Mouse (Mus musculus): ENCODE measurements around the gene Hs3st2. TPM values are rescaled to one million over a fixed set of nuclear protein-coding genes. Genes with fewer than 3 reads are reported as not detected.

The Hs3st2 gene
- polyA plus RNA-seq, 1 experiment from 2014 or later: 1.6 TPM

- ATAC-seq (ENCODE audit: insufficient read depth, low FRiP score): no peak
- no peak overlapping the region for H3K4me2 ChIP-seq (ENCODE audit: low read depth, low read length)
- no peaks in the 10 kb centered on the region; the same call in 1 of the 2 replicates for H3K4me1 ChIP-seq (ENCODE audit: control insufficient read depth, insufficient read depth, low read length)
Measured at GRCm38 (mm10) chr7:121446281-121446680, 54.6 kb downstream of the Hs3st2 start.

GRCm38 (mm10) chr7:121450951-121451843, 59.5 kb downstream of the Hs3st2 start:
- Histone ChIP-seq H3K27ac (ENCODE audit: low read length) (no peak overlapping the region), H3K9me3 (replicated peaks; ENCODE audit: control insufficient read depth, low read length) (no peaks in the 10 kb centered on the region), H3K4me1 (ENCODE audit: control insufficient read depth, insufficient read depth, low read length) (no peaks in the 10 kb centered on the region; the same call in 1 of the 2 replicates), H3K36me3 (ENCODE audit: control insufficient read depth, insufficient read depth, low read length) (no peaks in the 10 kb centered on the region), H3K4me3 (replicated peaks; ENCODE audit: low read length) (no peak overlapping the region), H3K9ac (ENCODE audit: low read length) (no peak overlapping the region), H3K27me3 (ENCODE audit: control insufficient read depth, insufficient read depth, low read length) (no peaks in the 10 kb centered on the region), H3K4me2 (ENCODE audit: low read depth, low read length) (no peak overlapping the region)
- no peak for ATAC-seq (ENCODE audit: insufficient read depth, low FRiP score)
- WGBS: 51% methylated on average over 13 of the region's 13 CpGs

More at GRCm38 (mm10) chr7:121446281-121446680, 54.6 kb downstream of the Hs3st2 start:
- Histone ChIP-seq H3K9me3 (replicated peaks; ENCODE audit: control insufficient read depth, low read length) (no peaks in the 10 kb centered on the region), H3K36me3 (ENCODE audit: control insufficient read depth, insufficient read depth, low read length) (no peaks in the 10 kb centered on the region), H3K27ac (ENCODE audit: low read length) (no peak overlapping the region), H3K4me3 (replicated peaks; ENCODE audit: low read length) (no peak overlapping the region), H3K27me3 (ENCODE audit: control insufficient read depth, insufficient read depth, low read length) (no peaks in the 10 kb centered on the region), H3K9ac (ENCODE audit: low read length) (no peak overlapping the region)
- 82% methylated on average over 4 of the region's 4 CpGs for WGBS

- Histone ChIP-seq H3K4me2 (ENCODE audit: low read depth, low read length) (no peak overlapping the region), H3K4me3 (replicated peaks; ENCODE audit: low read length) (no peak overlapping the region), H3K4me1 (ENCODE audit: control insufficient read depth, insufficient read depth, low read length) (no peaks in the 10 kb centered on the region), H3K27me3 (ENCODE audit: control insufficient read depth, insufficient read depth, low read length) (no peaks in the 10 kb centered on the region), H3K9me3 (replicated peaks; ENCODE audit: control insufficient read depth, low read length) (no peaks in the 10 kb centered on the region), H3K36me3 (ENCODE audit: control insufficient read depth, insufficient read depth, low read length) (no peaks in the 10 kb centered on the region), H3K9ac (ENCODE audit: low read length) (no peak overlapping the region), H3K27ac (ENCODE audit: low read length) (no peak overlapping the region)
- 79% methylated on average over 1 of the region's 1 CpGs for WGBS
- ATAC-seq (ENCODE audit: insufficient read depth, low FRiP score): no peak
Measured at GRCm38 (mm10) chr7:121456716-121457115, 65.1 kb downstream of the Hs3st2 start.

DNA sequence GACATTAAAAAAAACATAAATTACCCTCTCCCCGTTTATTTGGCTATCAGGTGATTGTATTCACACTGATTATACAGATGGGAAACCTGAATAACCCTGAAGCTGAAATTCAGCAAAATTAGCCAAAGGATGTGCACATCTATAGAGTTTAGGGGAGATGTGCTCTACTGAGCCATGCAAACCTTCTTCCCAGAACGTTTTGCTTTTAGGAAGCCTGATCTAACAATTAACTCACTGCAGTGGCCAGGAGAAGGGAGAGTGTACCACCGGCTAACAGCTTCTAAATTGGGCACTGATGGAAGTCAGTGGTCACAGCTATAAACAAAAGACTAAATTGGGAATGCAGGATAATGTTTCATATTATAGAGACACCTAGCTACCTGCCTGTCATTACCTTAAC, 66.4 kb downstream of the Hs3st2 start:
- no peak for ATAC-seq (ENCODE audit: insufficient read depth, low FRiP score)
- no peak overlapping the region for H3K27ac ChIP-seq (ENCODE audit: low read length)
- no peak overlapping the region for H3K4me2 ChIP-seq (ENCODE audit: low read depth, low read length)
- H3K27me3 ChIP-seq (ENCODE audit: control insufficient read depth, insufficient read depth, low read length): no peaks in the 10 kb centered on the region
- H3K36me3 ChIP-seq (ENCODE audit: control insufficient read depth, insufficient read depth, low read length): no peaks in the 10 kb centered on the region
- H3K9ac ChIP-seq (ENCODE audit: low read length): no peak overlapping the region
- H3K9me3 ChIP-seq (replicated peaks; ENCODE audit: control insufficient read depth, low read length): no peaks in the 10 kb centered on the region
- no peak overlapping the region for H3K4me3 ChIP-seq (replicated peaks; ENCODE audit: low read length)
- WGBS: 37% methylated on average over 3 of the region's 3 CpGs
- no peaks in the 10 kb centered on the region for H3K4me1 ChIP-seq (ENCODE audit: control insufficient read depth, insufficient read depth, low read length)

GRCm38 (mm10) chr7:121460626-121461025, 69.0 kb downstream of the Hs3st2 start:
- H3K4me1 ChIP-seq (ENCODE audit: control insufficient read depth, insufficient read depth, low read length): no peaks in the 10 kb centered on the region
- no peak overlapping the region for H3K4me3 ChIP-seq (replicated peaks; ENCODE audit: low read length)
- H3K27ac ChIP-seq (ENCODE audit: low read length): no peak overlapping the region
- WGBS: 73% methylated on average over 6 of the region's 6 CpGs
- no peaks in the 10 kb centered on the region for H3K27me3 ChIP-seq (ENCODE audit: control insufficient read depth, insufficient read depth, low read length)
- H3K36me3 ChIP-seq (ENCODE audit: control insufficient read depth, insufficient read depth, low read length): no peaks in the 10 kb centered on the region
- H3K9me3 ChIP-seq (replicated peaks; ENCODE audit: control insufficient read depth, low read length): no peaks in the 10 kb centered on the region
- no peak overlapping the region for H3K9ac ChIP-seq (ENCODE audit: low read length)
- H3K4me2 ChIP-seq (ENCODE audit: low read depth, low read length): no peak overlapping the region
- no peak for ATAC-seq (ENCODE audit: insufficient read depth, low FRiP score)

DNA sequence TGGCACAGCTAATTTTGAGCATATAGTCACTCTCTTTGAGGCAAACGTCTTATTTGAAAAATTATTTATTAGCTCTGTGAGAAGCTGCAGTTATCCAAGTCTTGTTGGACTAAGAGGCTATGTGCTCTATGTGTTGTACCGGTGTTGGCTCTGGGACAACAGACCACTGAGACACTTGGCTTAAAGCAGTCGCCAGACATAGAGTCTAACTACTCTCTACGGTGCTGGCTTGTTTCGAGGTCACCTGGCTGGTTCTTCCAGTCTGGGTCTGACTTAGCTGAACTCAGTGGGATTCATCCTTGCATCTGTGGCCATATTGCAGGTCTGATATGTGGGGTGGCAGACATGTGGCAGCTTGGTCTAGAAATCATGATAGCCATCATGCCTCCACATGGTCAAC, 72.8 kb downstream of the Hs3st2 start:
- Histone ChIP-seq H3K27ac (ENCODE audit: low read length) (no peak overlapping the region), H3K4me2 (ENCODE audit: low read depth, low read length) (no peak overlapping the region)
- WGBS: 86% methylated on average over 5 of the region's 5 CpGs

GRCm38 (mm10) chr7:121465111-121465510, 73.5 kb downstream of the Hs3st2 start:
- ATAC-seq (ENCODE audit: insufficient read depth, low FRiP score): no peak
- Histone ChIP-seq H3K4me3 (replicated peaks; ENCODE audit: low read length) (no peak overlapping the region), H3K27me3 (ENCODE audit: control insufficient read depth, insufficient read depth, low read length) (no peaks in the 10 kb centered on the region), H3K9me3 (replicated peaks; ENCODE audit: control insufficient read depth, low read length) (no peaks in the 10 kb centered on the region), H3K9ac (ENCODE audit: low read length) (no peak overlapping the region), H3K27ac (ENCODE audit: low read length) (no peak overlapping the region), H3K4me2 (ENCODE audit: low read depth, low read length) (no peak overlapping the region), H3K36me3 (ENCODE audit: control insufficient read depth, insufficient read depth, low read length) (no peaks in the 10 kb centered on the region), H3K4me1 (ENCODE audit: control insufficient read depth, insufficient read depth, low read length) (no peaks in the 10 kb centered on the region)
- WGBS: 72% methylated on average over 1 of the region's 1 CpGs

More for the DNA sequence above, 72.8 kb downstream of the Hs3st2 start:
- H3K9ac ChIP-seq (ENCODE audit: low read length): no peak overlapping the region
- H3K9me3 ChIP-seq (replicated peaks; ENCODE audit: control insufficient read depth, low read length): no peaks in the 10 kb centered on the region
- ATAC-seq (ENCODE audit: insufficient read depth, low FRiP score): no peak
- H3K4me3 ChIP-seq (replicated peaks; ENCODE audit: low read length): no peak overlapping the region
- H3K27me3 ChIP-seq (ENCODE audit: control insufficient read depth, insufficient read depth, low read length): no peaks in the 10 kb centered on the region
- H3K4me1 ChIP-seq (ENCODE audit: control insufficient read depth, insufficient read depth, low read length): no peaks in the 10 kb centered on the region
- H3K36me3 ChIP-seq (ENCODE audit: control insufficient read depth, insufficient read depth, low read length): no peaks in the 10 kb centered on the region

GRCm38 (mm10) chr7:121466331-121466730, 74.7 kb downstream of the Hs3st2 start:
- H3K9me3 ChIP-seq (replicated peaks; ENCODE audit: control insufficient read depth, low read length): no peaks in the 10 kb centered on the region
- no peak overlapping the region for H3K4me2 ChIP-seq (ENCODE audit: low read depth, low read length)
- no peak overlapping the region for H3K9ac ChIP-seq (ENCODE audit: low read length)
- H3K4me3 ChIP-seq (replicated peaks; ENCODE audit: low read length): no peak overlapping the region
- no peaks in the 10 kb centered on the region for H3K4me1 ChIP-seq (ENCODE audit: control insufficient read depth, insufficient read depth, low read length)
- no peaks in the 10 kb centered on the region for H3K27me3 ChIP-seq (ENCODE audit: control insufficient read depth, insufficient read depth, low read length)
- H3K27ac ChIP-seq (ENCODE audit: low read length): no peak overlapping the region
- no peaks in the 10 kb centered on the region for H3K36me3 ChIP-seq (ENCODE audit: control insufficient read depth, insufficient read depth, low read length)
- ATAC-seq (ENCODE audit: insufficient read depth, low FRiP score): no peak
- WGBS: 60% methylated on average over 5 of the region's 5 CpGs

- no peak overlapping the region for H3K4me3 ChIP-seq (replicated peaks; ENCODE audit: low read length)
- H3K9ac ChIP-seq (ENCODE audit: low read length): no peak overlapping the region
- ATAC-seq (ENCODE audit: insufficient read depth, low FRiP score): no peak
- H3K4me1 ChIP-seq (ENCODE audit: control insufficient read depth, insufficient read depth, low read length): no peaks in the 10 kb centered on the region
- no peaks in the 10 kb centered on the region for H3K27me3 ChIP-seq (ENCODE audit: control insufficient read depth, insufficient read depth, low read length)
- H3K9me3 ChIP-seq (replicated peaks; ENCODE audit: control insufficient read depth, low read length): no peaks in the 10 kb centered on the region
- no peaks in the 10 kb centered on the region for H3K36me3 ChIP-seq (ENCODE audit: control insufficient read depth, insufficient read depth, low read length)
- 30% methylated on average over 3 of the region's 3 CpGs for WGBS
- H3K4me2 ChIP-seq (ENCODE audit: low read depth, low read length): no peak overlapping the region
- no peak overlapping the region for H3K27ac ChIP-seq (ENCODE audit: low read length)
Measured at GRCm38 (mm10) chr7:121469435-121469834, 77.8 kb downstream of the Hs3st2 start.

Measured in stomach, embryonic 16.5 days (tissue).